8 mouse cellular contexts compared by ENCODE assay signal in genomic region chr15:27795942-27796867, GRCm38 (mm10).
DNase-seq lines count a peak whose midpoint lies in the region; ATAC-seq lines count a peak whose summit lies in the region.

No protein-coding gene starts in this region.

- no peak overlapping the region for H3K4me3 ChIP-seq in kidney, embryonic 15.5 days (replicated peaks)
- H3K4me3 ChIP-seq in embryonic facial prominence, embryonic 14.5 days (ENCODE audit: low read depth, low read length), result no peak overlapping the region
- H3K4me3 ChIP-seq in hindbrain, embryonic 16.5 days (ENCODE audit: low read length), result no peak overlapping the region
- H3K4me3 ChIP-seq in midbrain, embryonic 15.5 days, result no peak overlapping the region

- H3K36me3 ChIP-seq in kidney, embryonic 15.5 days, result peaks cover 42% of the 10 kb centered on the region
- H3K36me3 ChIP-seq in embryonic facial prominence, embryonic 14.5 days (ENCODE audit: control insufficient read depth, insufficient read depth, low read length), result peaks cover 12% of the 10 kb centered on the region; the same call in 1 of the 2 replicates
- H3K36me3 ChIP-seq in hindbrain, embryonic 16.5 days (ENCODE audit: control insufficient read depth, insufficient read depth, low read length), result no peaks in the 10 kb centered on the region
- H3K36me3 ChIP-seq in midbrain, embryonic 15.5 days (replicated peaks), result no peaks in the 10 kb centered on the region; the same call in 1 of the 2 replicates

- no peak overlapping the region for H3K4me2 ChIP-seq in kidney, embryonic 15.5 days
- no peak overlapping the region for H3K4me2 ChIP-seq in embryonic facial prominence, embryonic 14.5 days (ENCODE audit: low read depth, low read length)
- no peak overlapping the region for H3K4me2 ChIP-seq in hindbrain, embryonic 16.5 days (ENCODE audit: low read length)
- H3K4me2 ChIP-seq in midbrain, embryonic 15.5 days, result no peak overlapping the region

- no peaks in the 10 kb centered on the region for H3K27me3 ChIP-seq in kidney, embryonic 15.5 days
- H3K27me3 ChIP-seq in embryonic facial prominence, embryonic 14.5 days (replicated peaks; ENCODE audit: control insufficient read depth, insufficient read depth, low read length), result no peaks in the 10 kb centered on the region
- H3K27me3 ChIP-seq in hindbrain, embryonic 16.5 days (replicated peaks; ENCODE audit: control insufficient read depth, insufficient read depth, low read length), result no peaks in the 10 kb centered on the region
- H3K27me3 ChIP-seq in midbrain, embryonic 15.5 days (replicated peaks), result no peaks in the 10 kb centered on the region

- WGBS in kidney, embryonic 15.5 days, result 58% methylated on average over 22 of the region's 22 CpGs
- 69% methylated on average over 22 of the region's 22 CpGs for WGBS in embryonic facial prominence, embryonic 14.5 days
- WGBS in hindbrain, embryonic 16.5 days, result 79% methylated on average over 22 of the region's 22 CpGs
- 85% methylated on average over 22 of the region's 22 CpGs for WGBS in midbrain, embryonic 15.5 days

- DNase-seq in kidney, postnatal 36 days, result no peak
- DNase-seq in embryonic facial prominence, embryonic 14.5 days (ENCODE audit: low spot score), result no peak
- DNase-seq in yolk sac, embryonic 10.5 days (ENCODE audit: low spot score), result no peak
- DNase-seq in urinary bladder, postnatal 36 days (ENCODE audit: low spot score in 2 of 2), result no peak
- no peak for DNase-seq in layer of hippocampus, adult 11-12 months (ENCODE audit: low spot score)

- peaks cover 54% of the 10 kb centered on the region for H3K4me1 ChIP-seq in kidney, embryonic 15.5 days
- peaks cover 56% of the 10 kb centered on the region for H3K4me1 ChIP-seq in embryonic facial prominence, embryonic 14.5 days (ENCODE audit: control insufficient read depth, insufficient read depth, low read length)
- H3K4me1 ChIP-seq in hindbrain, embryonic 16.5 days (ENCODE audit: control insufficient read depth, insufficient read depth, low read depth, low read length), result peaks cover 27% of the 10 kb centered on the region
- peaks cover 44% of the 10 kb centered on the region for H3K4me1 ChIP-seq in midbrain, embryonic 15.5 days

- no peaks in the 10 kb centered on the region for H3K9me3 ChIP-seq in kidney, embryonic 15.5 days (replicated peaks)
- H3K9me3 ChIP-seq in embryonic facial prominence, embryonic 14.5 days (ENCODE audit: control insufficient read depth, low read length), result no peaks in the 10 kb centered on the region
- no peaks in the 10 kb centered on the region for H3K9me3 ChIP-seq in hindbrain, embryonic 16.5 days (ENCODE audit: control insufficient read depth, low read length)
- H3K9me3 ChIP-seq in midbrain, embryonic 15.5 days, result no peaks in the 10 kb centered on the region

- no peak overlapping the region; the same call in 1 of the 2 replicates for H3K9ac ChIP-seq in kidney, embryonic 15.5 days
- peak overlapping the region; percentile 22; the same call in 1 of the 2 replicates for H3K9ac ChIP-seq in embryonic facial prominence, embryonic 14.5 days (ENCODE audit: low read depth, low read length)
- no peak overlapping the region for H3K9ac ChIP-seq in hindbrain, embryonic 16.5 days (ENCODE audit: low read depth, low read length)
- H3K9ac ChIP-seq in midbrain, embryonic 15.5 days, result no peak overlapping the region

- peak overlapping the region; percentile 79 for H3K27ac ChIP-seq in kidney, embryonic 15.5 days
- H3K27ac ChIP-seq in embryonic facial prominence, embryonic 14.5 days (replicated peaks; ENCODE audit: low read depth, low read length), result peak overlapping the region; percentile 90
- H3K27ac ChIP-seq in hindbrain, embryonic 16.5 days (ENCODE audit: low read depth, low read length), result peak overlapping the region; percentile 76
- peak overlapping the region; percentile 77 for H3K27ac ChIP-seq in midbrain, embryonic 15.5 days

- 0 out of 2 replicates have a peak, but pooled peaks have one; percentile 22 for ATAC-seq in kidney, embryonic 15.5 days (replicated peaks; ENCODE audit: low FRiP score)
- no peak for ATAC-seq in embryonic facial prominence, embryonic 14.5 days (ENCODE audit: low read depth)
- no peak for ATAC-seq in hindbrain, embryonic 16.5 days
- no peak for ATAC-seq in midbrain, embryonic 15.5 days (replicated peaks)
